Mouse (Mus musculus): ENCODE data around the gene Amd1. TPM values are rescaled to one million over a fixed set of nuclear protein-coding genes. Genes with fewer than 3 reads are reported as not detected.

The Amd1 gene
- 109 and 110 TPM in 2 replicates for polyA plus RNA-seq (2014; fragmentation: Nextera tagmentation; extraction: Ambion mirVana)

- Histone ChIP-seq H3K4me2 (ENCODE audit: low read depth, severe bottlenecking) (peak within 1 kb of the TSS; percentile 74), H3K9ac (ENCODE audit: low read length) (peak within 1 kb of the TSS; percentile 94), H3K9me3 (ENCODE audit: control insufficient read depth, low read length) (peaks cover 3% of the 10 kb centered on the region; the same call in 1 of the 2 replicates), H3K27ac (replicated peaks; ENCODE audit: low read depth, low read length) (peak within 1 kb of the TSS; percentile 94), H3K4me1 (ENCODE audit: control insufficient read depth, insufficient read depth, low read length) (peaks cover 7% of the 10 kb centered on the region), H3K36me3 (ENCODE audit: control insufficient read depth, insufficient read depth, low read length) (no peaks in the 10 kb centered on the region), H3K4me3 (ENCODE audit: low read depth, low read length) (peak within 1 kb of the TSS; percentile 88), H3K27me3 (ENCODE audit: control insufficient read depth, insufficient read depth, low read length) (no peaks in the 10 kb centered on the region)
- ATAC-seq (ENCODE audit: insufficient number of reproducible peaks, low FRiP score, low TSS enrichment, low read depth) (peak; percentile 98), DNase-seq (ENCODE audit: low spot score) (peak; percentile 100)
- under 1% methylated on average over 55 of the region's 55 CpGs for WGBS
Observed at GRCm38 (mm10) chr10:40302140-40302985, at the start of gene Amd1. Gene Amd1 (minus strand): TSS chr10:40302186.

- H3K4me3 ChIP-seq (ENCODE audit: low read depth, low read length) = no peak overlapping the region
- no peaks in the 10 kb centered on the region for H3K9me3 ChIP-seq (ENCODE audit: control insufficient read depth, low read length)
- H3K4me1 ChIP-seq (ENCODE audit: control insufficient read depth, insufficient read depth, low read length) = peaks cover 5% of the 10 kb centered on the region
- H3K4me2 ChIP-seq (ENCODE audit: low read depth, severe bottlenecking) = no peak overlapping the region
- no peak overlapping the region for H3K9ac ChIP-seq (ENCODE audit: low read length)
- H3K27ac ChIP-seq (replicated peaks; ENCODE audit: low read depth, low read length) = no peak overlapping the region
- ATAC-seq (ENCODE audit: insufficient number of reproducible peaks, low FRiP score, low TSS enrichment, low read depth) (no peak), DNase-seq (ENCODE audit: low spot score) (no peak)
- WGBS = 78% methylated on average over 4 of the region's 4 CpGs
- no peaks in the 10 kb centered on the region for H3K27me3 ChIP-seq (ENCODE audit: control insufficient read depth, insufficient read depth, low read length)
- no peaks in the 10 kb centered on the region for H3K36me3 ChIP-seq (ENCODE audit: control insufficient read depth, insufficient read depth, low read length)
Observed at GRCm38 (mm10) chr10:40351156-40351555, 49.2 kb upstream of the Amd1 start.

- ATAC-seq (ENCODE audit: insufficient number of reproducible peaks, low FRiP score, low TSS enrichment, low read depth) = no peak
- WGBS = 55% methylated on average over 12 of the region's 12 CpGs
Observed at GRCm38 (mm10) chr10:40350245-40350932, 48.4 kb upstream of the Amd1 start.

GRCm38 (mm10) chr10:40349631-40350177 is 47.7 kb upstream of the Amd1 start:
- Histone ChIP-seq H3K9ac (ENCODE audit: low read length) (peak overlapping the region; percentile 85), H3K4me3 (ENCODE audit: low read depth, low read length) (peak overlapping the region; percentile 89), H3K4me1 (ENCODE audit: control insufficient read depth, insufficient read depth, low read length) (peaks cover 5% of the 10 kb centered on the region), H3K9me3 (ENCODE audit: control insufficient read depth, low read length) (no peaks in the 10 kb centered on the region), H3K27ac (replicated peaks; ENCODE audit: low read depth, low read length) (peak overlapping the region; percentile 88), H3K4me2 (ENCODE audit: low read depth, severe bottlenecking) (peak overlapping the region; percentile 58), H3K36me3 (ENCODE audit: control insufficient read depth, insufficient read depth, low read length) (no peaks in the 10 kb centered on the region), H3K27me3 (ENCODE audit: control insufficient read depth, insufficient read depth, low read length) (no peaks in the 10 kb centered on the region)
- peak; percentile 41 for ATAC-seq (ENCODE audit: insufficient number of reproducible peaks, low FRiP score, low TSS enrichment, low read depth)
- peak; percentile 80 for DNase-seq (ENCODE audit: low spot score)
- WGBS = under 1% methylated on average over 62 of the region's 62 CpGs

More at GRCm38 (mm10) chr10:40350245-40350932, 48.4 kb upstream of the Amd1 start:
- peak overlapping the region; percentile 89 for H3K4me3 ChIP-seq (ENCODE audit: low read depth, low read length)
- H3K36me3 ChIP-seq (ENCODE audit: control insufficient read depth, insufficient read depth, low read length) = no peaks in the 10 kb centered on the region
- DNase-seq (ENCODE audit: low spot score) = no peak
- no peaks in the 10 kb centered on the region for H3K9me3 ChIP-seq (ENCODE audit: control insufficient read depth, low read length)
- H3K27me3 ChIP-seq (ENCODE audit: control insufficient read depth, insufficient read depth, low read length) = no peaks in the 10 kb centered on the region
- peak overlapping the region; percentile 58 for H3K4me2 ChIP-seq (ENCODE audit: low read depth, severe bottlenecking)
- peaks cover 5% of the 10 kb centered on the region for H3K4me1 ChIP-seq (ENCODE audit: control insufficient read depth, insufficient read depth, low read length)
- H3K27ac ChIP-seq (replicated peaks; ENCODE audit: low read depth, low read length) = no peak overlapping the region
- H3K9ac ChIP-seq (ENCODE audit: low read length) = peak overlapping the region; percentile 85

GRCm38 (mm10) chr10:40348566-40349536 is 46.9 kb upstream of the Amd1 start:
- H3K36me3 ChIP-seq (ENCODE audit: control insufficient read depth, insufficient read depth, low read length) = no peaks in the 10 kb centered on the region
- peak overlapping the region; percentile 58 for H3K4me2 ChIP-seq (ENCODE audit: low read depth, severe bottlenecking)
- H3K27me3 ChIP-seq (ENCODE audit: control insufficient read depth, insufficient read depth, low read length) = no peaks in the 10 kb centered on the region
- DNase-seq (ENCODE audit: low spot score) (peak; percentile 97), ATAC-seq (ENCODE audit: insufficient number of reproducible peaks, low FRiP score, low TSS enrichment, low read depth) (peak; percentile 98)
- H3K9me3 ChIP-seq (ENCODE audit: control insufficient read depth, low read length) = no peaks in the 10 kb centered on the region
- WGBS = under 1% methylated on average over 61 of the region's 76 CpGs
- peaks cover 5% of the 10 kb centered on the region for H3K4me1 ChIP-seq (ENCODE audit: control insufficient read depth, insufficient read depth, low read length)
- H3K9ac ChIP-seq (ENCODE audit: low read length) = peak overlapping the region; percentile 85
- H3K4me3 ChIP-seq (ENCODE audit: low read depth, low read length) = peak overlapping the region; percentile 89
- peak overlapping the region; percentile 88 for H3K27ac ChIP-seq (replicated peaks; ENCODE audit: low read depth, low read length)

GRCm38 (mm10) chr10:40347461-40347954 is 45.5 kb upstream of the Amd1 start:
- no peak for ATAC-seq (ENCODE audit: insufficient number of reproducible peaks, low FRiP score, low TSS enrichment, low read depth)
- no peak for DNase-seq (ENCODE audit: low spot score)
- no peak overlapping the region for H3K9ac ChIP-seq (ENCODE audit: low read length)
- no peak overlapping the region; the same call in 1 of the 2 replicates for H3K27ac ChIP-seq (replicated peaks; ENCODE audit: low read depth, low read length)
- H3K4me2 ChIP-seq (ENCODE audit: low read depth, severe bottlenecking) = peak overlapping the region; percentile 58; the same call in 1 of the 2 replicates
- no peak overlapping the region for H3K4me3 ChIP-seq (ENCODE audit: low read depth, low read length)
- H3K27me3 ChIP-seq (ENCODE audit: control insufficient read depth, insufficient read depth, low read length) = no peaks in the 10 kb centered on the region
- H3K4me1 ChIP-seq (ENCODE audit: control insufficient read depth, insufficient read depth, low read length) = peaks cover 5% of the 10 kb centered on the region
- no peaks in the 10 kb centered on the region for H3K36me3 ChIP-seq (ENCODE audit: control insufficient read depth, insufficient read depth, low read length)
- H3K9me3 ChIP-seq (ENCODE audit: control insufficient read depth, low read length) = no peaks in the 10 kb centered on the region
- 65% methylated on average over 9 of the region's 9 CpGs for WGBS

GRCm38 (mm10) chr10:40346776-40347403 is 44.9 kb upstream of the Amd1 start:
- Histone ChIP-seq H3K4me2 (ENCODE audit: low read depth, severe bottlenecking) (no peak overlapping the region), H3K4me1 (ENCODE audit: control insufficient read depth, insufficient read depth, low read length) (peaks cover 5% of the 10 kb centered on the region), H3K9ac (ENCODE audit: low read length) (no peak overlapping the region), H3K27ac (replicated peaks; ENCODE audit: low read depth, low read length) (no peak overlapping the region), H3K4me3 (ENCODE audit: low read depth, low read length) (no peak overlapping the region), H3K36me3 (ENCODE audit: control insufficient read depth, insufficient read depth, low read length) (no peaks in the 10 kb centered on the region), H3K9me3 (ENCODE audit: control insufficient read depth, low read length) (no peaks in the 10 kb centered on the region), H3K27me3 (ENCODE audit: control insufficient read depth, insufficient read depth, low read length) (no peaks in the 10 kb centered on the region)
- 81% methylated on average over 3 of the region's 3 CpGs for WGBS
- ATAC-seq (ENCODE audit: insufficient number of reproducible peaks, low FRiP score, low TSS enrichment, low read depth) (no peak), DNase-seq (ENCODE audit: low spot score) (no peak)
